Mouse (Mus musculus) lung, embryonic 15.5 days (tissue): ENCODE measurements at regions not wholly inside any gene's neighbourhood (a gene's known extent, or its start where the extent isn't known, plus 50 kb on each side); places are given as distances from the start of the nearest gene placed in this dataset.
"Not testable (repeated sequence)": the region's sequence is repeated elsewhere in the genome, so short reads cannot be mapped to it uniquely, and the experiment has no call there.

Experiments used
- ATAC-seq: fragments of 200-750 bp; cut with Nextera tagmentation; 2 replicates; pipeline ENCODE4 v1.8.0; 2017; ENCODE audit warnings: moderate number of reproducible peaks, borderline replicate concordance; ENCODE audit not compliant: low FRiP score, low TSS enrichment; ENCODE audit errors: extremely low read depth
- H3K27ac ChIP-seq: fragments of 300-500 bp; sonication (generic); 2 replicates; pipeline ENCODE4 v1.5.1; 2015; ENCODE audit warnings: moderate library complexity, mild to moderate bottlenecking, inconsistent platforms
- H3K27me3 ChIP-seq: fragments of 300-500 bp; sonication (generic); 2 replicates; pipeline ENCODE4 v1.6.1; 2015; ENCODE audit warnings: inconsistent platforms
- H3K36me3 ChIP-seq: fragments of 300-500 bp; sonication (generic); 2 replicates; pipeline ENCODE4 v1.6.1; 2015; ENCODE audit warnings: inconsistent platforms
- H3K4me1 ChIP-seq: fragments of 300-500 bp; sonication (generic); 2 replicates; pipeline ENCODE4 v1.6.1; 2015; ENCODE audit warnings: inconsistent platforms
- H3K4me2 ChIP-seq: fragments of 300-500 bp; sonication (generic); 2 replicates; pipeline ENCODE4 v1.6.1; 2015; ENCODE audit warnings: inconsistent platforms, mild to moderate bottlenecking, moderate library complexity
- H3K4me3 ChIP-seq: fragments of 300-500 bp; sonication (generic); 2 replicates; pipeline ENCODE4 v1.5.1; 2015; ENCODE audit warnings: mild to moderate bottlenecking, inconsistent platforms
- H3K9ac ChIP-seq: fragments of 300-500 bp; sonication (generic); 2 replicates; pipeline ENCODE4 v1.6.1; 2015; ENCODE audit warnings: inconsistent platforms
- H3K9me3 ChIP-seq: fragments of 300-500 bp; sonication (generic); 2 replicates; pipeline ENCODE4 v1.6.1; 2016; ENCODE audit warnings: inconsistent platforms
- WGBS: fragments of 180-500 bp; shearing (Covaris S2); methylation state at CpG from one replicate; pipeline ENCODE4 v1.1.7; 2015; 5-methylcytosine and 5-hydroxymethylcytosine counted together

DNA sequence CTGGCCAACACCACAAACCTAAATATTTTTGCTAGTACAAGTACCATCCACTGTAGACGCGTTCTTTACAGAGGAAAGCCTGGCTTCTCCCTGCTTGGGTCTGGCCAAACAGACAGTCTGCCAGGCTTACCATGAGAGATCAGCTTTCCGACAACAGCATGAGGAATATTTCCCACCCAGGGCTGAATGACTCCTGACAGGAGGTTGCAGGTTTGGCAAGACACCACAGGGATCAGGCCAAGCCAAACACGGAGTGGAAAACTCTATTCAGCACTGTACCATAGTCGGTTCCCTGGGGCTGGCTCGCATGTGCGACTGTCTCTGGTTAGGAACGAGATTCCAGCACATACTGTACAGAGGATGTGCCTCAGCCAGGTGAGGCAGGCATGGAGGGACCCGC lies 140.7 kb upstream of the Supt20 start:
- Histone ChIP-seq H3K27ac (no peak overlapping the region), H3K9ac (no peak overlapping the region), H3K27me3 (no peaks in the 10 kb centered on the region), H3K4me2 (no peak overlapping the region), H3K9me3 (no peaks in the 10 kb centered on the region), H3K4me3 (no peak overlapping the region), H3K36me3 (no peaks in the 10 kb centered on the region), H3K4me1 (no peaks in the 10 kb centered on the region)
- WGBS, result 66% methylated on average over 9 of the region's 9 CpGs
- peak; percentile 59; the same call in 1 of the 2 replicates for ATAC-seq

GRCm38 (mm10) chr3:54555954-54556353 lies 136.7 kb upstream of the Supt20 start:
- no peaks in the 10 kb centered on the region for H3K36me3 ChIP-seq
- no peak overlapping the region for H3K27ac ChIP-seq
- H3K4me2 ChIP-seq, result no peak overlapping the region
- H3K4me3 ChIP-seq, result no peak overlapping the region
- no peaks in the 10 kb centered on the region for H3K27me3 ChIP-seq
- WGBS, result 90% methylated on average over 2 of the region's 2 CpGs
- ATAC-seq, result no peak
- H3K4me1 ChIP-seq, result peaks cover 7% of the 10 kb centered on the region; the same call in 1 of the 2 replicates
- no peak overlapping the region for H3K9ac ChIP-seq
- H3K9me3 ChIP-seq, result no peaks in the 10 kb centered on the region

- ATAC-seq, result no peak
- WGBS, result 71% methylated on average over 2 of the region's 2 CpGs
- Histone ChIP-seq H3K4me2 (no peak overlapping the region), H3K9me3 (no peaks in the 10 kb centered on the region), H3K27ac (peak overlapping the region; percentile 76), H3K27me3 (no peaks in the 10 kb centered on the region), H3K9ac (no peak overlapping the region), H3K4me1 (peaks cover 7% of the 10 kb centered on the region; the same call in 1 of the 2 replicates), H3K4me3 (no peak overlapping the region), H3K36me3 (no peaks in the 10 kb centered on the region)
Measured at GRCm38 (mm10) chr3:54559053-54559452, 133.6 kb upstream of the Supt20 start.

- Histone ChIP-seq H3K4me2 (no peak overlapping the region), H3K4me1 (peaks cover 7% of the 10 kb centered on the region; the same call in 1 of the 2 replicates), H3K27ac (peak overlapping the region; percentile 76), H3K27me3 (no peaks in the 10 kb centered on the region), H3K4me3 (no peak overlapping the region), H3K36me3 (no peaks in the 10 kb centered on the region), H3K9ac (no peak overlapping the region), H3K9me3 (no peaks in the 10 kb centered on the region)
- no peak for ATAC-seq
- 81% methylated on average over 2 of the region's 2 CpGs for WGBS
Measured at GRCm38 (mm10) chr3:54559527-54559926, 133.1 kb upstream of the Supt20 start.

GRCm38 (mm10) chr3:54560056-54560922 lies 132.3 kb upstream of the Supt20 start:
- Histone ChIP-seq H3K27me3 (no peaks in the 10 kb centered on the region), H3K36me3 (no peaks in the 10 kb centered on the region), H3K4me1 (peaks cover 7% of the 10 kb centered on the region; the same call in 1 of the 2 replicates), H3K4me3 (no peak overlapping the region), H3K27ac (peak overlapping the region; percentile 76), H3K9ac (no peak overlapping the region), H3K4me2 (no peak overlapping the region), H3K9me3 (no peaks in the 10 kb centered on the region)
- peak; percentile 76; the same call in 1 of the 2 replicates for ATAC-seq
- WGBS, result 34% methylated on average over 5 of the region's 5 CpGs

DNA sequence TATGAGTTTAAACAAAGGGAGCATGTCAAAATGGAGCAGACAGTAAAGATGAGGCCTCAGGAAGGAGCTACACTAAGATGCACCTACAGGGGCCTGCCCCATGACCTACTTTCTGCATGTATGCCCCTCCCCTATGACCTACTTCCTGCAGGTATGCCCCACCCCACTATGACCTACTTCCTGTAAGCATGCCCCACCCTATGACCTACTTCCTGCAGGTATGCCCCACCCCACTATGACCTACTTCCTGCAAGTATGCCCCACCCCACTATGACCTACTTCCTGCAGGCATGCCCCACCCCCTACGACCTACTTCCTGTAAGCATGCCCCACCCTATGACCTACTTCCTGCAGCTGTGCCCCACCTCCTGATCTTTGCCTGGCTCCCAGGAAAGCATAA lies 125.3 kb upstream of the Supt20 start:
- WGBS, result 75% methylated on average over 1 of the region's 1 CpGs
- Histone ChIP-seq H3K27me3 (no peaks in the 10 kb centered on the region), H3K4me2 (no peak overlapping the region), H3K27ac (no peak overlapping the region), H3K9me3 (no peaks in the 10 kb centered on the region), H3K36me3 (no peaks in the 10 kb centered on the region), H3K4me1 (no peaks in the 10 kb centered on the region), H3K9ac (no peak overlapping the region), H3K4me3 (no peak overlapping the region)
- no peak for ATAC-seq

DNA sequence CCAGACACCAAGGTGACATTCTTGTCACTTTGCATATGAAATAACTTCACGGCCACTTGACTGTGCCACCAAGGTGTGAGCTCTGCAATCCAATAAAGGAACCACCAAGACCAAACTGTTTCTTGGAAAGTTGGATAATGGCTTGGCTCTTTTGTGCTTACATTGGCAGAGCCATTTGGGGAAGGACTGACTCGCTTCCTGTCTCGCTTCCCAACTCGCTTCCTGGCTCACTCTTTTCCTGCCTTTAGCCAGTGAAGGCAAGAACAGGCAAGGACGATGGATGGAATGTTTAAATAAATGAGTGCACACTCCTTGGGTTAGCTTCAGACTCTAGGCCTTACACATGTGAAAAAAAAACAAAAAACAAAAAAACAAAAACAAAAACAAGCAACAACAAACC lies 124.5 kb upstream of the Supt20 start:
- Histone ChIP-seq H3K27me3 (no peaks in the 10 kb centered on the region), H3K4me1 (no peaks in the 10 kb centered on the region), H3K9ac (no peak overlapping the region), H3K27ac (no peak overlapping the region), H3K4me3 (no peak overlapping the region), H3K4me2 (no peak overlapping the region), H3K9me3 (no peaks in the 10 kb centered on the region), H3K36me3 (no peaks in the 10 kb centered on the region)
- WGBS, result 73% methylated on average over 5 of the region's 5 CpGs
- ATAC-seq, result no peak

DNA sequence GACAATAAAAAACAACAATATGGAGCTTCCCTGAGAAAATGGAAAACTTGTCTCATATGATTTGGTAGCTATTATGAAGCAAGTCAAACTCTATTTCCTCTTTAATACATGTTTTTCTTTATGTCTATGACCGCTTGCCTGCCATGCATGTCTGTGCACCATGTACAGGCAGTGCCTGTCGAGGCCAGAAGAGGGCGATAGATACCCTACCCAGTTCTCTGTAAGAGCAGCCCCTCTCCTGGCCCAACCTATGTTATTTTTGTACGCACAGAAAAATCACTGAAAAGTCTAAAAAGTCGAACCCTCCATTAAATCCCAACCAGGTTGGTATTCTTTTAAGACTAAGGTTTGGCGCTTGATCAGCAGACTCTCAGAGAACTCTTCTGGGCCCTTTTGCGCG lies 122.1 kb upstream of the Supt20 start:
- no peaks in the 10 kb centered on the region for H3K36me3 ChIP-seq
- no peak overlapping the region for H3K4me3 ChIP-seq
- no peaks in the 10 kb centered on the region for H3K27me3 ChIP-seq
- H3K9ac ChIP-seq, result no peak overlapping the region
- WGBS, result 82% methylated on average over 8 of the region's 8 CpGs
- no peaks in the 10 kb centered on the region for H3K4me1 ChIP-seq
- no peaks in the 10 kb centered on the region for H3K9me3 ChIP-seq
- no peak overlapping the region for H3K4me2 ChIP-seq
- ATAC-seq, result no peak
- no peak overlapping the region for H3K27ac ChIP-seq

GRCm38 (mm10) chr3:54577851-54578250 lies 114.8 kb upstream of the Supt20 start:
- Histone ChIP-seq H3K9ac (no peak overlapping the region), H3K27ac (no peak overlapping the region), H3K27me3 (no peaks in the 10 kb centered on the region), H3K4me1 (no peaks in the 10 kb centered on the region), H3K4me3 (no peak overlapping the region), H3K36me3 (no peaks in the 10 kb centered on the region), H3K9me3 (no peaks in the 10 kb centered on the region), H3K4me2 (no peak overlapping the region)
- 84% methylated on average over 5 of the region's 5 CpGs for WGBS
- ATAC-seq, result no peak

- H3K9ac ChIP-seq, result no peak overlapping the region
- no peak overlapping the region for H3K27ac ChIP-seq
- no peak overlapping the region for H3K4me2 ChIP-seq
- no peaks in the 10 kb centered on the region for H3K9me3 ChIP-seq
- no peak for ATAC-seq
- H3K4me1 ChIP-seq, result no peaks in the 10 kb centered on the region
- no peak overlapping the region for H3K4me3 ChIP-seq
- H3K27me3 ChIP-seq, result no peaks in the 10 kb centered on the region
- 90% methylated on average over 2 of the region's 2 CpGs for WGBS
- H3K36me3 ChIP-seq, result no peaks in the 10 kb centered on the region
Measured at GRCm38 (mm10) chr3:54579425-54579824, 113.2 kb upstream of the Supt20 start.

- H3K4me3 ChIP-seq, result no peak overlapping the region
- no peaks in the 10 kb centered on the region for H3K27me3 ChIP-seq
- H3K9ac ChIP-seq, result no peak overlapping the region
- no peaks in the 10 kb centered on the region for H3K4me1 ChIP-seq
- H3K27ac ChIP-seq, result no peak overlapping the region
- H3K4me2 ChIP-seq, result no peak overlapping the region
- WGBS, result 88% methylated on average over 6 of the region's 6 CpGs
- ATAC-seq, result no peak
- H3K36me3 ChIP-seq, result no peaks in the 10 kb centered on the region
- no peaks in the 10 kb centered on the region for H3K9me3 ChIP-seq
Measured at GRCm38 (mm10) chr3:54580339-54580738, 112.3 kb upstream of the Supt20 start.

- not testable (repeated sequence) for H3K4me1 ChIP-seq, H3K9ac ChIP-seq, H3K27ac ChIP-seq, H3K36me3 ChIP-seq, H3K27me3 ChIP-seq, H3K9me3 ChIP-seq, H3K4me2 ChIP-seq, H3K4me3 ChIP-seq, ATAC-seq
- WGBS, result 80% methylated on average over 10 of the region's 10 CpGs
Measured at GRCm38 (mm10) chr3:54585781-54586180, 106.8 kb upstream of the Supt20 start.
